Mouse (Mus musculus) kidney, embryonic 14.5 days (tissue): Measurements from ENCODE around the gene Gas2. TPM values are rescaled to one million over a fixed set of nuclear protein-coding genes. Genes with fewer than 3 reads are reported as not detected.
A peak's percentile ranks its signal among the peaks of the same experiment; 100 is the strongest.

Source experiments
- ATAC-seq: fragments of 200-750 bp; cut with Nextera tagmentation; 2 replicates; pipeline ENCODE4 v1.8.0; 2017; ENCODE audit warnings: moderate number of reproducible peaks, mild to moderate bottlenecking, moderate TSS enrichment, moderate library complexity; ENCODE audit not compliant: low FRiP score, low TSS enrichment
- H3K27ac ChIP-seq: fragments of 300-500 bp; sonication (generic); 2 replicates; pipeline ENCODE4 v1.5.1; 2014; ENCODE audit warnings: low read depth, mild to moderate bottlenecking, low read length, moderate library complexity, mixed read lengths
- H3K27me3 ChIP-seq: fragments of 300-500 bp; sonication (generic); 2 replicates; pipeline ENCODE4 v1.6.1; 2014; ENCODE audit warnings: mild to moderate bottlenecking, low read length; ENCODE audit not compliant: control insufficient read depth, insufficient read depth
- H3K36me3 ChIP-seq: fragments of 300-500 bp; sonication (generic); 2 replicates; pipeline ENCODE4 v1.6.1; 2014; ENCODE audit warnings: low read length, mixed read lengths; ENCODE audit not compliant: control insufficient read depth, insufficient read depth
- H3K4me1 ChIP-seq: fragments of 300-500 bp; sonication (generic); 2 replicates; pipeline ENCODE4 v1.6.1; 2014; ENCODE audit warnings: low read length, mixed read lengths; ENCODE audit not compliant: control insufficient read depth, insufficient read depth
- H3K4me2 ChIP-seq: fragments of 300-500 bp; sonication (generic); replicated peaks from 2 replicates; pipeline ENCODE4 v1.6.1; 2014; ENCODE audit warnings: low read depth, mild to moderate bottlenecking, low read length
- H3K4me3 ChIP-seq: fragments of 300-500 bp; sonication (generic); 2 replicates; pipeline ENCODE4 v1.5.1; 2014; ENCODE audit warnings: mild to moderate bottlenecking, low read length
- H3K9ac ChIP-seq: fragments of 300-500 bp; sonication (generic); 2 replicates; pipeline ENCODE4 v1.6.1; 2014; ENCODE audit warnings: low read depth, mild to moderate bottlenecking, low read length, moderate library complexity
- H3K9me3 ChIP-seq: fragments of 300-500 bp; sonication (generic); 2 replicates; pipeline ENCODE4 v1.6.1; 2016; ENCODE audit warnings: low read length; ENCODE audit not compliant: control insufficient read depth
- WGBS: fragments of 180-500 bp; shearing (Covaris S2); extraction: QIAGEN DNeasy Blood & Tissue Kit; methylation state at CpG from one replicate; pipeline ENCODE4 v1.1.7; 2014; 5-methylcytosine and 5-hydroxymethylcytosine counted together
- polyA plus RNA-seq: library from polyadenylated mRNA; unstranded; fragments of >200 nt; fragmentation: Nextera tagmentation; extraction: Ambion mirVana; gene quantifications from 2 replicates; pipeline ENCODE4 v1.2.1, GENCODE M21; 2014

Gas2 gene
- polyA plus RNA-seq, 1 experiment from 2014 or later, result 77.5 TPM

DNA sequence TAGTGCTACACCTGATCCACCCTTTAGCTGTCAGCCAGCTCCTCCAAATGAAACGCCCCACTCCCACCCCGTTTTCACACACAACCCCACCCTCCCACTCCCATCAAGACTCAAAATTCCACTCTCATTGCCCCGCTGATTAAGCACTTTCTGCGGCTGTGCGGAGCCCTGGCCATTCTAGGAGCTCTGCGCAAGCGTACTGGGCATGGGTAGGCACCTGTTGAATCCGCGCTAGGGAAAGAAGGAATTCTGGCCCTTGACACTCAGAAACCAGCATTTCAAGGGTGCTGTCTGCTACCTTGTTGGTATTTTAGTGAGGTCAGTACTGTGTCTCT is 144.4 kb downstream of the Gas2 start:
- no peaks in the 10 kb centered on the region for H3K4me1 ChIP-seq
- peak overlapping the region; percentile 64 for H3K4me2 ChIP-seq
- WGBS, result 2% methylated on average over 9 of the region's 9 CpGs
- no peak overlapping the region for H3K27ac ChIP-seq
- ATAC-seq, result no peak
- H3K9me3 ChIP-seq, result no peaks in the 10 kb centered on the region
- no peaks in the 10 kb centered on the region for H3K36me3 ChIP-seq
- no peak overlapping the region for H3K9ac ChIP-seq
- peak overlapping the region; percentile 64 for H3K4me3 ChIP-seq
- H3K27me3 ChIP-seq, result no peaks in the 10 kb centered on the region

- H3K9me3 ChIP-seq, result no peaks in the 10 kb centered on the region
- H3K4me2 ChIP-seq, result no peak overlapping the region
- no peak overlapping the region for H3K27ac ChIP-seq
- WGBS, result 87% methylated on average over 2 of the region's 2 CpGs
- no peak overlapping the region for H3K9ac ChIP-seq
- no peaks in the 10 kb centered on the region for H3K36me3 ChIP-seq
- H3K4me3 ChIP-seq, result no peak overlapping the region
- H3K4me1 ChIP-seq, result no peaks in the 10 kb centered on the region
- H3K27me3 ChIP-seq, result no peaks in the 10 kb centered on the region
- no peak for ATAC-seq
Measured at GRCm38 (mm10) chr7:52007138-52007537, 145.3 kb downstream of the Gas2 start.

DNA sequence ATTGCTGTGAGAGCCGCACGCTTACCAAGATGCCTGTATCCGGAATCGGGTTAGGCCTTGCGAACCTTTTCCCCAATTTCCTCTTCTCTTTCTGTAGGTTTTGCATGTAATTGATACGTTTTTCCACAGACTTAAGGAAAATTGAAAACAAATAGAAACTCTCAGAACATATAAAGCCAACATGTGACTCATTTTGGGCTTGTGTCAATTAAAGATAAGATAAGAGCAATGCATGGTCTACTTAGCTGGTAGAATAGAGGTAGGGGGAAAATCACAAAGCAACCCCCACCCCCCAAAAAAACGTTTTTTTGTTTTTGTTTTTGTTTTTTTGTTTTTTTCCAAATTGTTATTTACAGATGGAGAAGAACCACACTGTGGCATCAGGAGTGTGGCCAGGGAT is 151.6 kb downstream of the Gas2 start:
- no peak for ATAC-seq
- no peaks in the 10 kb centered on the region for H3K36me3 ChIP-seq
- no peak overlapping the region for H3K27ac ChIP-seq
- H3K4me2 ChIP-seq, result no peak overlapping the region
- no peaks in the 10 kb centered on the region for H3K9me3 ChIP-seq
- H3K4me1 ChIP-seq, result no peaks in the 10 kb centered on the region
- 80% methylated on average over 7 of the region's 7 CpGs for WGBS
- H3K4me3 ChIP-seq, result no peak overlapping the region
- H3K9ac ChIP-seq, result no peak overlapping the region
- no peaks in the 10 kb centered on the region for H3K27me3 ChIP-seq

DNA sequence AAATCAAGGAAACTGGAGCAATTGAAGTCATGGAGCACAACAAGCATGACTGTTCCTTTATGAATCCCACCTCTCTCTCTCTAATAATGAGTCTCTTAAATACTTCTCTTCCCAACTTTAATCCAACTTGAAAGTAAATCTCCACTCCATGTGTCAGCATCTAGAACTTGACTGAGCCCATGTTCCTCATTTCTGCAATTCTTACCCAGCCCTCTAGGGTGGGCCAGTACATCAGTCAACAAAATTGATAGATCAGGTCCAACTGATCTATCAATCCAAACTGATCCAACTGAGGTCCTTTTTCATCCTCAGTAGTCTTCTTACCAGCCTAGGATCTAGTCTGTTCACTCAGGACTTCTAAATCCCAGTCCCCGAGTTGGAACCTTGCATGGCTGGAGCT is 153.4 kb downstream of the Gas2 start:
- no peaks in the 10 kb centered on the region for H3K27me3 ChIP-seq
- 95% methylated on average over 1 of the region's 1 CpGs for WGBS
- no peaks in the 10 kb centered on the region for H3K36me3 ChIP-seq
- H3K4me2 ChIP-seq, result no peak overlapping the region
- no peak overlapping the region for H3K27ac ChIP-seq
- H3K9me3 ChIP-seq, result no peaks in the 10 kb centered on the region
- H3K9ac ChIP-seq, result no peak overlapping the region
- no peak overlapping the region for H3K4me3 ChIP-seq
- ATAC-seq, result no peak
- no peaks in the 10 kb centered on the region for H3K4me1 ChIP-seq

GRCm38 (mm10) chr7:52015628-52016027 is 153.8 kb downstream of the Gas2 start, which contains the start of gene 1700015G11Rik:
1700015G11Rik (minus strand) TSS chr7:52015728.
- H3K4me1 ChIP-seq, result no peaks in the 10 kb centered on the region
- H3K9me3 ChIP-seq, result no peaks in the 10 kb centered on the region
- no peaks in the 10 kb centered on the region for H3K36me3 ChIP-seq
- H3K4me3 ChIP-seq, result no peak within 1 kb of the TSS
- H3K27me3 ChIP-seq, result no peaks in the 10 kb centered on the region
- H3K27ac ChIP-seq, result no peak within 1 kb of the TSS
- 88% methylated on average over 3 of the region's 3 CpGs for WGBS
- H3K9ac ChIP-seq, result no peak within 1 kb of the TSS
- no peak for ATAC-seq
- no peak within 1 kb of the TSS for H3K4me2 ChIP-seq

DNA sequence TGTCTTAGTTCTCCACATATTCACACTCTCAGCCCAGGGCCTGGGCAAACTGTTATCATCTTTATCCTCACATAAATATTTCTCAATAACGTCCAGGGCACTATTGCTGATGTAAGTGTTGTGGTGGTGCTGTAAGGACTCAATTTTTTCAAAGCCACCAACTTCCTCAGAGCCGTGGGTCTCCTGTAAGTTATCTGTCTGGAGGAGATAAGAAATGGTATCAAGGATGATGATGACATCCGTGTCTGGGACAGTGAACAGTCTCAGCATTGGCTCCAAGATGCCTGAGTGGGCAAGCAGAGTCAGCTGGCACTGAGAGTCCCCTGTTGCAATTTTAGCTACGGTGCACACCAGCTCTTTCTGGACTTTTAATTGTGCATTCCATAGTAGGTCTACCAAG is 160.2 kb downstream of the Gas2 start:
- H3K27ac ChIP-seq, result no peak overlapping the region
- H3K4me2 ChIP-seq, result no peak overlapping the region
- ATAC-seq, result no peak
- H3K27me3 ChIP-seq, result no peaks in the 10 kb centered on the region
- H3K9ac ChIP-seq, result no peak overlapping the region
- no peaks in the 10 kb centered on the region for H3K4me1 ChIP-seq
- H3K4me3 ChIP-seq, result no peak overlapping the region
- WGBS, result 82% methylated on average over 4 of the region's 4 CpGs
- no peaks in the 10 kb centered on the region for H3K9me3 ChIP-seq
- H3K36me3 ChIP-seq, result no peaks in the 10 kb centered on the region

DNA sequence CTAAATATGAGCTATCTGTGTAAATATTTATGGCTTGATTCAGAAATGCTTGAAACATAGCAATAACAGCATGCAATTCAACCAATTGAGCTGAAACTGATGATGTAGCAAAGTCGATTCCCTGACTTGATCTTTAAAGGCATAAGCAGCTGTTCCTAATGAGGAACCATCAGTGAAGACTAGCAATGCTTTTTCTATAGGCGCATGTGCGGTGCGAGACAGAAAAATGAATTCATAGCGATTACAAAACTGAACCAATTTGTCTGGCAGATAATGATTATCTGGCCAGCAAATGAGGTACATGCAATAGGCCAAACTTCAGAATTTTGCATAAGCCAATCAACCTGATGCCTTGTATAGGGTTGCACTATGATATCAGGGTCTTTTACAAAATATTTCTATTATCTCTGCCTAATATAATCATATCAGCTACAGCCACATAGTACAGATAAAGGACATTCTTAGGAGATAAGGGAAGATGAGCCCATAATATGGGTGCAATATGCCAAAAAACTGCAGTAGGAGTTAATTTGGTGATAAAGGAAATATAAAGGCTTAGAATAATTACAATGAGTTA is 162.3 kb downstream of the Gas2 start:
- 92% methylated on average over 5 of the region's 5 CpGs for WGBS
- H3K36me3 ChIP-seq, result no peaks in the 10 kb centered on the region
- no peak for ATAC-seq

DNA sequence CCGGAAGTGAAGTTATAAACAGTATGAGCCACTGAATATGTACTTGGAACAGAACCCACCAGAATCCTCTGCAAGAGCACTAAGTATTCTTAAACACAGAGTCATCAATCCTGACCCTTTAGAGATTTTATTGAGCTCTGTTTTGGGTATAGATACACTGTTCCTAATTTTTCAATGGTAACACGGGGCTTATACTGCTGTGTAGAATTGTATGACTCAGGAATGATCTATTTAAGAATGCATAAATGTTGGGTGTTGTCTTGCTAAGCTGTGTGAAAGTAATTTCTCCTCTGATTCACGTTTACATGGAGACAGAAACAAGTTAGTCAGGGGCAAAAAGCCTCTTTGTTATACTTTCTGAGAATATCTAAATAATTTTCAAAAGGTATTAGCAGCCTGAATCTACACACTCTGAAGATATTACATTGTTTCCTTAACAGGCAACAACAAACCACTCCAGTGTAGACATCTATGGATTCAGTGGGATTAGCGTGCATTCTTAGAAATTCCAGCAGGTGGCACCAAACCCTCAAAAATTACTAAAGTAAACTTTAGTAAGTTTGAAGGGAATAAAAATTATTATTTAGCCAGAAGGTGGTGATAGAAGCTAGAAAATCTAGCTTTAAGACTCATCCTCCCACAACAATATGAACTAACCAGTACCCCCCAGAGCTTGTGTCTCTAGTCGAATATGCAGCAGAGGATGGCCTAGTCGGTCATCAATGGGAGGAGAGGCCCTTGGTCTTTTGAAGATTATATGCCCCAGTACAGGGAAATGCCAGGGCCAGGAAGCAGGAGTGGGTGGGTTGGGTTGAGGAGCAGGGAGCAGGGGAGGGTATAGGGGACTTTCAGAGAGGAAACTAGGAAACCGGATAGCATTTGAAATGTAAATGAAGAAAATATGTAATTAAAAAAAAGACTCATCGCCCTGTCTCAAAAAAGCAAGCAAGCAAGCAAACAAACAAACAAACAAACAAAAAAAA is 176.1 kb downstream of the Gas2 start:
- Histone ChIP-seq H3K27ac (no peak overlapping the region), H3K4me2 (no peak overlapping the region), H3K9me3 (no peaks in the 10 kb centered on the region), H3K9ac (no peak overlapping the region), H3K4me1 (no peaks in the 10 kb centered on the region), H3K36me3 (no peaks in the 10 kb centered on the region), H3K4me3 (no peak overlapping the region), H3K27me3 (no peaks in the 10 kb centered on the region)
- 44% methylated on average over 8 of the region's 8 CpGs for WGBS
- peak; percentile 77; the same call in 1 of the 2 replicates for ATAC-seq

More for the DNA sequence above, 162.3 kb downstream of the Gas2 start:
- H3K9ac ChIP-seq, result no peak overlapping the region
- H3K4me1 ChIP-seq, result no peaks in the 10 kb centered on the region
- H3K27me3 ChIP-seq, result no peaks in the 10 kb centered on the region
- no peak overlapping the region for H3K4me3 ChIP-seq
- H3K4me2 ChIP-seq, result no peak overlapping the region
- no peak overlapping the region for H3K27ac ChIP-seq
- no peaks in the 10 kb centered on the region for H3K9me3 ChIP-seq
